Mouse (Mus musculus): ENCODE results near the gene Pawr. TPM values are rescaled to one million over a fixed set of nuclear protein-coding genes. Genes with fewer than 3 reads are reported as not detected.

Gene Pawr
- total RNA-seq, 4 experiments from 2014 or later = 0.46 to 1.3 (median 0.47) TPM

DNA sequence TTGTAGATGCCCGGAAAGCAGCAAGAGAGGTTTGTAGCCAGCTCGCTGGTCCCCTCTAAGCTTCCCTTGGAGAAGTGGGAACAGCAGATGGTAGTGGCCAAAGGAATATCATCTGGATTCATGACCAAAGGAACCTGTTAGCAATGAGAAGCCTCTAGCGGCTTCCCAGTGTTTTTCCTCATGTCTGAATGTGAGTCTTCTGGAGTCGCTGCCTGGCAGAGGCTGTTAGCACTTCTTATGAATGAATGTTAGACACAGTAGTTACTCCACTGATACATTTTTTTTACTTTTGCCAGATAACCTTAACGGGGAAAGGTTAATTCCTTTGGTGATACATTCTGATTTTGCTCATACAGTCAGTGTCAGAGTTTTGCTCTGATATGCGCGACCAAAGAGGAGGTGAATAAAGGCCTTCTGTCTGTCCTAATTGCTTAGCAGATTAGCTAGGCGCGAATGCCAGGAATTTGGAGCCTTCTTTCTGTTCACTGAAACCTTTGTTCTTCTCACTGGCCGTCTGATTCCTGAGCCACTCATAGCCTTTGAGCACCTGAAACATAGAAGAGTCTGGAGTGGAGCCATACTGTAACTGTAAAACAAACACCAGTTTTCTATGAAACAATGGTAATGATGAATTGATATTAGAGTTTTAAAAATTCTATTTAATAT, 22.9 kb downstream of the Pawr start:
- no peak for DNase-seq (ENCODE audit: low spot score in 2 of 2)

DNA sequence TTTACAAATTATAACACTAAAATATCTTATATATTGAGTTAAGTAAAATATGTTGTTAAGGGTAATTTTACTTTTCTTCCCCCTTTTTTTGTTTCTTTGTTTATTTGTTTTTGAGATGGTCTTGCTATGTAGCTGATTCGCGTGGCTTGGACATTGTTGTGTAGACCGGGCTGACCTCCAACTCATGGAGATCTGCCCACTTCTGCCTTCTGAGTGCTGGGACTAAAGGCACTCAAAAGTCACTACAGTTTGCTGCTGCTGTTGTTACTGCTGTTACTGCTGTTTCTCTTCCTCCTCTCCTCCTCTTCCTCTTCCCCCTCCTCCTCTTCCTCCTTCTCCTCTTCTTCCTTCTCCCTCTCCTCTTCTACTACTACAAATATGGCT, 23.5 kb downstream of the Pawr start:
- DNase-seq (ENCODE audit: low spot score in 2 of 2) = no peak

- DNase-seq (ENCODE audit: low spot score in 2 of 2) = no peak
Measured at GRCm38 (mm10) chr10:108356601-108357187, 24.8 kb downstream of the Pawr start.

- DNase-seq (ENCODE audit: low spot score in 2 of 2) = no peak
Measured at GRCm38 (mm10) chr10:108359974-108360373, 28.1 kb downstream of the Pawr start.

GRCm38 (mm10) chr10:108360801-108361200, 28.9 kb downstream of the Pawr start:
- no peak for DNase-seq (ENCODE audit: low spot score in 2 of 2)

DNA sequence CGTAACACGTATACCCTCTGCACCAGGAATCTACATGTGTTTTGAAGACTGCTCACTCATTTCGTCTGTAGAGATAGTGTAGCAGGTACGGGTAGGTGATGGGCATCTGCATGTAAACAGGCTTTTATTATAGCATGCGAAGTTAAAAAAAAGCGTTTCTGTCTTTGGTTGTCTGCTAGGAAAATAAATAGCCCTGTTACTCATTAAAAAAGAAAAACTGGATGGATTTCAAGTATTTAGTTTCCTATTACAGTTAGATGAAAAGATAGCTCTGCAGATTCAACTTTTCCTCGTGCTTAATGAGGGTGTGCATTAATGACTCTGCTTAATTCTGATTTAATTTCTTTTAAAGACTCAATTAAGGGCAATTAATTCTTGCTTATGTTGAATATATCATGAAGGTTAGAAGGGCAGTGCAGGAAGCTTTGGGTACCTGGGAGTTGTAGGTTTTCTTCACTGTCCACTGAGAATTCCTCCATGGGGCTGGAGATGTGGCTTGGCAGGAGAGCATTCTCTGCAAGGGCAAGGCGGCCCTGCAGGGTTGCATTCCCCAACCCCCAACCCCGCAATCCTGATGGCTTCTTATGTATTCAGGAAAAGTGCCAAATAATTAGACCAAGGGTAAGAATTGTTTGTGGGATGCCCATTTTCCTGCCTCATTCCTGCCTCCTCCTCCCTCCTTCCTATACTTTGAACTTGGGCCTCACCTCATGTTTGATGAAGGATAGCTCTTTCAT, 29.7 kb downstream of the Pawr start:
- no peak for DNase-seq (ENCODE audit: low spot score in 2 of 2)

GRCm38 (mm10) chr10:108363932-108364331, 32.0 kb downstream of the Pawr start:
- DNase-seq (ENCODE audit: low spot score in 2 of 2) = no peak

GRCm38 (mm10) chr10:108364946-108365719, 33.2 kb downstream of the Pawr start:
- no peak for DNase-seq (ENCODE audit: low spot score in 2 of 2)

DNA sequence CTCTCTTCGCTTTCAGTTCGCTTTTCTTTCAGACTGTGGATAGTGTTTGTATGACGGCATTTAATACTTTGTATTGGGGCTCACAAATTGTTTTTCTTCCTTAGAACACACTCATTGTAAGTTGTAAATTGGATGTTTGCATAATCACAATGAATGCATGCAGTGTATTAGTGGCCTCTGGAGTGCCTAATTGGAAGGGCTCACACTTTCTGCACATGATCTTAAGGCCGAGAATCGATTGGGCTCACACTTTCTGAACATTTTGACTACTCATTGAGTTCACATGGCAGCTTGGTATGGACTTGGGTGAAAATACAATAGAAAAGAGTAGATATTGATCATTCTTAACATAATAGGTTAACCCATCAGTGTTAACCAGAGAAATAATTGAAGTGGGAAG, 34.3 kb downstream of the Pawr start:
- DNase-seq (ENCODE audit: low spot score in 2 of 2) = no peak

GRCm38 (mm10) chr10:108368358-108368757, 36.4 kb downstream of the Pawr start:
- DNase-seq (ENCODE audit: low spot score in 2 of 2) = no peak

GRCm38 (mm10) chr10:108372258-108372657, 40.3 kb downstream of the Pawr start:
- no peak for DNase-seq (ENCODE audit: low spot score in 2 of 2)

GRCm38 (mm10) chr10:108372858-108373257, 40.9 kb downstream of the Pawr start:
- no peak for DNase-seq (ENCODE audit: low spot score in 2 of 2)

DNA sequence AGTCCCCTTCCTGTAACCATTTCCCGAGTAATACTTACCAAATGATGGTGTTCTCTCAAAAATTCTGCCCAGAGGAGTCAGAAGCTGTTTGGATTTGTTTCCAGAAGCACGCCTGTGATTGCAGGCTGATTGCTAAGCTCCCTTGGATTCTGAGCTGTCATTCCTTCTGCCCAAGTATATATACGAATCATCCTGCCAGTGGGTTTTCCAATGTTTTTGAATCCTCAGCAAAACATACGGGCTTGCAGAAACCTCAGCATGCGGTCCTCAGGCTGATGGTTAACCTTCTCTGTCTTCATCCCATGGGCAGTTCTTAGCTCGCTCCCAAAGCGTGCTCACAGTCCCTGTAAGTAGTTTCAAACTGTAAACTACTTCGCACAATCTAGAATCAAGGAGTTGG, 43.9 kb downstream of the Pawr start:
- no peak for DNase-seq (ENCODE audit: low spot score in 2 of 2)

DNA sequence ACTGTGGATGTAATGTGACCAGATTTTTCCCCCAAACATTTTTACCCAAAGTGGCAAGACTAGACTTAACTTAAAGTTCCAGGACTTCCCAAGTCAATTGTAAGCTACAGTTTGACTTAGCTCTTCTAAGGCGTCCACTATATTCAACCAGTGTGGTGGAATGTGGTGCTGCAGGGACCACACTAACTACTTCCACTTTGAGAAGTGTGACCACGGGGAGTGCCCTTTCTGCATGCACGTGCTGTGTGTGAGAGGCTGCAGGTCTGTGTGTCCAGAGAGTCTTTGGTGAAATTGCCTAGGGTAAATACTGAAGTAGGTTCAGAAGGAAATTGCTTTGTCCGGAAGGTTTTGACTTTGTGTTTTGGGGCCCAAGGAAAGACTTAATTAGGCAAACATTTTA, 44.4 kb downstream of the Pawr start:
- DNase-seq (ENCODE audit: low spot score in 2 of 2) = no peak

DNA sequence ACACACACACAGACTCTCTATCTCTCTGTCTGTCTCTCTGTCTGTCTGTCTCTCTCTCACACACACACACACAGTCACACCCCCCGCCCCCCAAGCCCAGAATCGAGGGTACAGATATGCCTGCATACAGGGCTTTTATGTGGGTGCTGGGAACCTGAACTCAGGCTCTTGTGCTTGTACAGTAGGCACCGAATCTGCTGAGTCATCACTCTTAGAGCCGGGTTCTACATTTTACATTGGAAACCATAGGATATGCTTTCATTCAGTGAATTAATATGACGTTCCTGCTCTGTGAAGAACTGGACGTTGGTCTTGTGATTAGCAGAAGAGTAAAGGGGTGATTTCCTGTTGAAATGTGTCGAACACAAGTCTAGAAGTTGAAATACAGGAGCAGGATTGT, 45.4 kb downstream of the Pawr start:
- no peak for DNase-seq (ENCODE audit: low spot score in 2 of 2)

DNA sequence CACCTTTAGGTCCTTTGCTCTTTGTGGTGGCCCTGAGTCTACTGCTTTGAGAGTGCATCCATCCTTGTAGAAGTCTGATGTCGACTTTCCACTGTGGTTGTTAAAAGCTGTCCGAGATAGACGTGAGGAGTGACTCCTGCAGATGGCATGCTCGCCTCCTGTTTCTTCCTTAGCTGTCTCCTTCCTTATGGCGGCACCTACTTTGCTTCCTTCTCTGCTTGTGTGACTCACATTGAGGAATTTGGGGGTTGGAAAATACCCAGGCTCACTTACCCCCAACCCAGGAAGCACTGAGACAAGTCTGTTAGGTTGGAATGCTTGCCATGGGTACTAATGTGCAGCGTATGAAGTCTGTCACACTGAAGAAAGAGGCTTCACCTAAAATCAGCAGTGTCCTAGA, 46.1 kb downstream of the Pawr start:
- DNase-seq (ENCODE audit: low spot score in 2 of 2) = no peak

DNA sequence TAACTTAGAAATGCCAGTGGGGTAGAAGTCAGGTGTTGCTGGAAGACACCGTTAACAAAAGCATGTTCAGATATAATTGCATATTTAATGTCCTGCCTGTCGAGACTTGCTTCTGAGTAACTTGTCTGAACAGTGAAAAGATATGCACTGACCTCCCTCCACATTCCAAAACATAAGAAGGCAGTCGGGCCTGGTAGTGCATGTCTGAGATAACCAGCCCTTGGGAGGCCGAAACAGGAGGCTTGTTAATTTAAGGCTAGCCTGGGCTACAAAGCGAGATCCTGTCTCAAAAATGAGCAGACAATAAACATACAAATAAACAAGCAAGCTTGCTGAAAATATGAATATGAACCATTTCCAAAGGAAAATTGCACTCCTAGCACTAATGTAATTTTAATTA, 46.6 kb downstream of the Pawr start:
- DNase-seq (ENCODE audit: low spot score in 2 of 2) = no peak

- no peak for DNase-seq (ENCODE audit: low spot score in 2 of 2)
Measured at GRCm38 (mm10) chr10:108380715-108381114, 48.8 kb downstream of the Pawr start.

DNA sequence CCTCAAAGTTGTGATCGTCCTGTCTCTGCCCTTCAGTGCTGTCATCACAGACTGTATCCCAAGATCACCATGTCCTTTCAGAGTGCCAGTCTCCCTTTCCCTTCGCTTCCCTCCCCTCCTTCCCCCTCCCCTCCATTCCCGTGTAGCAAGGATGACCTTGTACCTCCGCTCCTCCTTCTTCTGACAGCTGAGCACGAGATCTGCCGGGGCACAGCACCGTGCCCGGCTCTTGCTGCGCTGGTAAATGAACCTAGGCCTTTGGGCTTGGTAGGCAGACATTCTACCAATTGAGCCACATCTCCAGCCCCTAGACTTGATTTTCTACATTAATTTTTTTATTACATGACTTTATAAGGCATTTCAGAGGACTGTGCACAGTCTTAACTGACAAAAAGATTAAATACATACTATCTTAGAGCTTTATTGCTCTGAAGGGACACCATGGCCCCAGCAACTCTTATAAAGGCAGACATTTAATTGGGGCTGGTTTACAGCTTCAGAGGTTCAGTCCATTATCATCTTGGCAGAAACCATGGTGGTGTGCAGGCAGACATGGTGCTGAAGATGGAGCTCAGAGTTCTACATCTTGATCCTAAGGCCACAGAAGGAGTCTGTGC, 52.3 kb downstream of the Pawr start:
- no peak for DNase-seq (ENCODE audit: low spot score in 2 of 2)

DNA sequence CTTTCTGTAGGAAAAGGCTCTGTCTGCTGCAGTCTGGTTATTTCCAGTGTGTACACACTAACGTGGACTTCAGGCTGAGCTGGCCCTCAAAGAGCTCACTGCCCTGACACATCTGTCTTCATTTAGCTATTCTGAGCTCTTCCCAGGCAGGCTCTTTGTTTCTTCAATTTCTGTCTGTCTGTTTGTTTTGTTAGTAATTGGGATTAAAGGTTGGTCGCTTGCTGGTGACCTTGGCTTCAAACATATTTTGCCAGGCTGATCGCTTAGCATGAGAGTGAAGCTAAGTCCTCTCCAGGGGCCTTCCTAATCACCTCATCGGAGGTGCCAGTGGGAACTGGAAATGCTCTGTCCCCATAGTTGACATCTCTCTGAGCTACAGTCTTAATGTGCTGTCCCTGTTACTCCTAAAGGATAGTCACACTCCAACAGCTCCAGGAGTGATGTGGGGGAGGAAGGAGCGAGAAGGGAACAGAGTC, 53.6 kb downstream of the Pawr start:
- no peak for DNase-seq (ENCODE audit: low spot score in 2 of 2)

GRCm38 (mm10) chr10:108388410-108388915, 56.5 kb downstream of the Pawr start:
- no peak for DNase-seq (ENCODE audit: low spot score in 2 of 2)

Measured in gastrocnemius, adult 8-10 months (tissue).